Mouse (Mus musculus): ENCODE measurements around the gene Tlr5.

The Tlr5 gene

GRCm38 (mm10) chr1:182990092-182990762, 35.6 kb downstream of the Tlr5 start:
- no peak for DNase-seq (ENCODE audit: low read depth, low spot score)

GRCm38 (mm10) chr1:182991002-182991778, 36.6 kb downstream of the Tlr5 start:
- peak; percentile 78 for DNase-seq (ENCODE audit: low read depth, low spot score)
